Mouse (Mus musculus) naive thymus-derived CD4-positive, alpha-beta T cell, adult 2 months (primary cell): ENCODE measurements around the gene Chl1.

Source experiments
- DNase-seq: peaks from one replicate; pipeline ENCODE4 v3.0.0-alpha.2; 2011; ENCODE audit warnings: low read depth

Gene Chl1

GRCm38 (mm10) chr6:103510392-103511289 lies at the start of gene Chl1:
TSS of gene Chl1 (plus strand) at chr6:103510586.
- peak; percentile 41 for DNase-seq

DNA sequence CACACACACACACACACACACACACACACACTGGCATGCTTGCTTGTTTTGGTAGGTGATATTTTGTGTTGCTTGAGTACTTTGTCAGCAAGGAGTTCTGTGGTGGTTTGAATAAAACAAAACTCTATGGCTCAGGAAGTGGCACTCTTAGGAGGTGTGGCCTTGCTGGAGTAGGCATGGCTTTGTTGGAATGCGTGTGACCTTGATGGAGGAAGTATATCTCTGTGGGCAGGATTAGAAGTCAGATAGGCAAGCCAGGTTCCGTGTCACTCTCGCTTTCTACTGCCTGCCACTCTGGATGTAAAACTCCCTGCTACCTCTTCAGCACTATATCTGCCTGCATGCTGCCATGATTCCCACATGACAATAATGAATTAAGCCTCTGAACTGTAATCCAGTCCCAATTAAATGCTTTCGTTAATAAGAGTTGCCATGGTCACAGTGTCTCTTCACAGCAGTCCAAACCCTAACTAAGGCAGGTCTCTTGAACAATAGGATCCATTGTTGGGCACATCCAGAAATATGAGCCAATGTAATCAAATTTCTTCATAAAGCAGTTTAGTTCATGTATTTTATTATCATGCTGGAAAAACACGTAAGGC lies 44.8 kb upstream of the Chl1 start:
- peak; percentile 68 for DNase-seq

DNA sequence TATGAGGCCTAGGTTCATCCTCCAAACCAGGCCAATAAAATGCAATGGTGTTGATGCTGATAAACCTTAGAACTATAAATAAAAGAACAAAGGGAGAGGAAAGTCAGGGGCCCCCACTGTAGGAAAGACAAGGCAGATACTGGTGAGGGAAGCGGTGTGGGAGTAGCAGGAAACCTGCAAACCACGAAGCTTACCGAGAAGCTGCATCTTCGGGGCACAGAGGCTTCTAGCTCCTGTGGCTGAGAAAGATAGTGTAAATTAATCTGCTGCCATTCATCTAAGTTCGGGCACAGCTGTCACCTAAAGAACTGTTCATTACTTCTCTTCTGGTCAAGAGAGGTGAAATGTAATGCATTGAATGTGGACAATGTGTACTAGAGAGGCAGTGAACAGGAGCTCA lies 37.1 kb upstream of the Chl1 start:
- DNase-seq = peak; percentile 53

DNA sequence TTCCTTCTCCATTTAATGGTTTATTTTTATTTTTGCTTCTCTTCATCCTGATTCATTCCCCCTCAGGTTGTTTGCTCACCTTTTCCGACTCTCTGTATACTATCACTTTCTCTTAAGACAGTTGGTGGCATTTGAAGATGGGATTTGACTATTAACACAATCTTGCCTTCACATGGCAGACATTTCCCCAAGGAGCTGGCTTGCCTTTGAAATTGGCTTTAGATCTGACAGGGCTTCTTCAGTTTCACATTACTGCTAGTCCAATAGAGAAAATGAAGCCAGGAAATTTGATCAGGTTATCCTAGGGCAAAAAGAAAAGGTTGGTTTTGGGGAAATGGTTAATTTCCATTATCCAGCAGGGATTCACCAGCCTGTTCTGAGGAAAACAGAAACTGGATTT lies 23.2 kb upstream of the Chl1 start:
- DNase-seq = no peak

GRCm38 (mm10) chr6:103498404-103498803 lies 12.0 kb upstream of the Chl1 start:
- no peak for DNase-seq

- no peak for DNase-seq
These were observed 6.3 kb upstream of the Chl1 start for GRCm38 (mm10) chr6:103504065-103504464.

- DNase-seq = no peak
These were observed 2.4 kb upstream of the Chl1 start for GRCm38 (mm10) chr6:103507751-103508575.

DNA sequence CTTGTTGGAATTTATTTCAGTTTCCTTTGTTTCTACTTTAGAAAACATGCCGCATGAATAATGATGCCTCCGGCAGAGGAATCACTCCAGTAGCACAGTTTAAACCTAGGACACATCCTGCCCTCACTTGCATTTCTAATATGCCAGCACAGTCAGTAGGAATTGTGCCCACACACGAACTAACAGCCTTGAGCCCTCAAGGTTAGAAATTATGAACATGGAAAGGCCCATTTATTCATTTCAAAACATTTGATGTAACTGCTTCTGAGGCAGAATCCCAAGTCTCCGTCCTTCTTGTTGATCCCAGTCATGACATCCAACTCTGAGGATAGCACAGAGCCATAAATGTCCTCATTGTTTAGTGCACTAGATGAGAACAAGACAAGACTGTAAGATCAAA lies 790 bp upstream of the Chl1 start:
- no peak for DNase-seq

GRCm38 (mm10) chr6:103511290-103511971 lies 1.0 kb downstream of the Chl1 start:
- peak; percentile 30 for DNase-seq

DNA sequence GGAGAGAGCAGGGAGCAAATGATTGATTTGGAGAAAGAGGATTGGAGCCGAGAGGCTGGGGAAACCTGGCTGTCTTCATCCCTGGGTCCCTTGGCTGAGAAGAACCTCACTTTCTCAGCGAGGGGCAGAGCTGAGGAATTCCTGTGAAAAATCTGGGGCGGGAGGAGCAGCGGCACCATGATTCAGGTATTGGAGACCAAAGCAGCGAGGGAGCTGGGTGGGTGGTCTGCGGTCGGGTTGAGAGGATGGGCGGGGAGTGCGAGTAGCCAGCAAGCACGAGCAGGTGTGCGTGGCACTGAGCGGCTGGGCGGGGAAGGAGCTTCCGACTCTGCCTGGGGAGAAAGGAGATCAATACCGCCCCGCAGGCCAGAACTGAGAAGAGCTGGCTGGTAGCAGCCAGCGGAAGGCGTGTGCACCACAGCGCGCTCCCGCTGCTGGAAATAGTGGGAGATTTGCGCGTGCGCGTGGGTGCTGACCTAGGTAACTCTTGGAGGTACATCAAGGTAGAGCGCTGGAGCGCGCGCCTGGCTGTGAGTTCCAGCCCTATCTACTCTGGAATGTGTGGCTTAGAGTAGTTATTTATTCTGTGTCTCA lies 1.7 kb downstream of the Chl1 start:
- peak; percentile 78 for DNase-seq

DNA sequence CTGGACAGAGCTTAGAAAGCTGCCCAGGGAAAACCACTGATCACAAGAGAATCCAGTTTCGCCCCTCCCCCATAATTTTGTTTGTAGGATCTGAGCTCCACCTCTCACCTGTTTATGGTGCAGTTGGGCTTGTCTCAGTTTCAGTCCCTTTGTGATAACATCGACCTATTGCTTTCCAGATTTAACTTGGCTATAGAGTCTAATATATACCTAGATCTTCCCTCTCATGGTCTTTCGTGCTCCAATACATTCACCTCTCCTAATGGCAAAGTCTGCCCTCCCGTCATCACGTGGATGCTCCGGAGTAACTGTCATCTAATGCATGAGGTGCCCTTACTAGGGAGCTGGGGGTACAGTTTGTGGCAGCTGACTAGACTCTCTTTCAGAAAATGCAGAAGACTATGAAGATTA lies 2.5 kb downstream of the Chl1 start:
- DNase-seq = no peak

DNA sequence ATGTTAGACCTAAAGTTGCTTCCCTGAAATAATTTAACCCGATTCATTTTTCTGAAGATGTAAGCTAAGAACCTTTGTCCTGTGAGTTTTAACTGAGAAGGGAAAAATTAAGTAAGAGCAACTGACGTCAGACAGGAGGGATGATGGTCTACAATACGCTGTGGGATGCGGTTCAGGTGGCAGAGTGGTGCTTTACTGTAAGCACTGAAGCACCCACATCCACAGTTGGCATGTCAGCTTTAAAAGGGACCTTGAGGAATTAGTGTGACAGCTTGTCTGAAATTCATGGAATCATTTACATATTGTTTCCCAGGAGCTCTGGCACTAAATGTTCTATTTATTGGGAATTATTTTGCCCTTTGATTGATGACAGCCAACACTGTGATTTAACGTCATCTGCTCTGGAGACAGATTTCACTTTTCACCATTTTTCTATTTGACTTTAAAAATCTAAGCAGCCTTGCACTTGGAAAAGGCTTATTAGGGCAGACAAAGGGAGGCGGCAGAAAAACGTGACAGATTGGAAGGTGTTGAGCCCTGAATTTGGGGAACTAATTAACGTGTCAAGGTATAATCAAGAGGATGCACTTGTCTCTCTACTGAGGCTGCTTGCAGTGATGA lies 3.3 kb downstream of the Chl1 start:
- no peak for DNase-seq

DNA sequence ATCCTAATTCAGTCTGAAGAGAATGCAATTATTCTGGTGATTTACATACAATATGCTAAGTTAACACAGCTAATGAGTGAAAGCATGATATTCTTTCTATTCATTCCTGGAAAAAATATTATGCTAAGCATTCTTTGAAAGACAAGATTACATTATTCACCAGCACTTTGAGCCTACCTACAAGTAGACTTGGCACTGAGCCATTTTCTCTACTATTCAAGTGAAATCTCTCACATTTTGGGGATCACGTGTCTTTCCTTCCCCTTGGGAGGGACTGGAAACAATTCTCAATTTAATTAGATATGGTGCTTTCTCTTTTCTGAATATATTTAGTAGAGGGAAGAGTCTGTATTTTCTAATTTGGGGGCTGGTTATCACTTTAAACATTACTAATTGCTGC lies 4.0 kb downstream of the Chl1 start:
- no peak for DNase-seq

- DNase-seq = no peak
These were observed 4.4 kb downstream of the Chl1 start for GRCm38 (mm10) chr6:103514756-103515155.

DNA sequence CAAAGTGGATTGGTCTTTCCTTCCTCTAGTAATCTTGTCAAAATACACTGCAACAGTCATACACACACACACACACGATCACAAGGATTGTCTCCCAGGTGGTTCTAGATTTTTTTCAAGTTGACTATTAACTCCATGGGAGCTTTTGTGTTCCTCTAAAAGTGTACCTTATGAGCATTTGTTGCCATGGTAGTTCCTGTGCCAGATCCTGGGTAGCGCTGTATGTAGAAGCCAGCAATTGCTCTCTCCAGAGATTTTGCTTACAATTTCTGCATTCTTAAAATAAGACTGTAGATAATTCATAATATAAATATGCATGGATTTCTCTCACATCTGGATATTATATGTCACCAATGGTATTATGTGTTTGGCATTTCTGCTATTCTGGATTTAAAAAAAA lies 9.2 kb downstream of the Chl1 start:
- DNase-seq = no peak

DNA sequence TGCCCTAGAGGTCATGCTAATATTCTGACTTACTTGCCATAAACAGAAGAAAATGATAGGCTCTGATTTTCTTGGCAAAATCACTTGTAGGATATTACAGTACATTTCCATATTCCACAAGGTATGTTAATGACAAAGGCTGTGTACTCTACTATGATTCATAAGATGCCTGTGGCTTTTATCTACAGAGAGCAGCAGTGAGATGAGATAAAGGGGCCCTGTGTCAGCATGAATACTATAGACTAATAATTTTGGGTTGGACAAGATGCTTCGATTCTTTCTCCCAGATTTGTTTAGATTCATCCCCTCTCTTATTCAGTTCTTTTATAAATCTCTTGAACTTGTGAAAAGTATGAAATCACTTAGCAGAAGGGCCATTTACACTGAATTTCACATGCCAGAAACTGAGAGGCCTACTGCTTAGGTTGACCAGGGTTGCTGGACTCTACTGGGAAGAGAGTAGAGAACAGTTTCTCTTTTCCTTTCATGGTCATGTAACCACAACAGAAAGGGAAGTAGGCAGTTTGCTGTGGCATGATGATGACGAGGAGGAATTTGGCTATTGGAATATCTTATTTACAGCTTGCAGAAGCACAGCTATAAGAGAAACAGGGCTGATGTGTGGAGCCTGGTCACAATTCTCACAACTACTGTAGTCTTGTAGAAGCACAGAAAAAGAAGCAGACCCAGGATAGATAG lies 15.1 kb downstream of the Chl1 start:
- no peak for DNase-seq

DNA sequence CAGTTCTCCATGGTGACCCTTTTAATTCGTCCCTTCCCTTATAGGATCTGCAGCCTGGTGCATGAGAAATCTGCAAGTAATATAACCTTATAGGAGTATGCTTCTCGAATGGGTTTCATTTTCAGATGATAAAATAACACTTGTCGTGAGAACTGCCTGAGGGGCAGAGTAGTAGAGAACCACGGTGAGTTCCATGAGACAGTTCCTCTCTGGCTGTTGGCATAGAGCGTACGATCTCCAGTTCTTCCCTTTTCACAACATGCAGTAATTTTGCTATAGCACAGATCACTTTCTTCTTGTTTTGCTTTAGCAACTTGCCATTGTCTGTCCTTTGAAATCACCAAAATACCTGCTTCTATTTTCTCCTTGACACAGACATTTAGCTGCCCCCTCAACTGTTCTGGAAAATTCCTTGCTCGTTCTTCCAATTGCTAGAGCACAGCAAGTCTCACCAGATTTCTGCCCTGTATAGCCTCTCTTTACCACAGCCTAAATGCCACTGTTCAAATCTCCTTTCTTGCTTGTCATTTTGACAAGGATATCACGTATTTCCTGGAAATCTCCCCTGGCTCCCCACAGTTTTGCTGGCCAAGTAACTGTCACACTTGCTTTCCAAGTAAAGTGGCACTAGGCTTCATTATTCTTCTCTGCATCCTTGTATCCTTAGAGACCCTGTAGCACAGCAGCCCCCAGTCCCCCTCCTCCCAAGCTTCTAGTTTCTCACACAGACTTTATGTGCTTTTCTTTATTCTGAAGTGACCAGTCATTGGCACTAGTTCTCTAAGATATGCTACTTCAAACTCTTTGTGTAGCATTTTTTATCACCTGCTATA lies 16.8 kb downstream of the Chl1 start:
- DNase-seq = no peak

GRCm38 (mm10) chr6:103533048-103533447 lies 22.7 kb downstream of the Chl1 start:
- no peak for DNase-seq

DNA sequence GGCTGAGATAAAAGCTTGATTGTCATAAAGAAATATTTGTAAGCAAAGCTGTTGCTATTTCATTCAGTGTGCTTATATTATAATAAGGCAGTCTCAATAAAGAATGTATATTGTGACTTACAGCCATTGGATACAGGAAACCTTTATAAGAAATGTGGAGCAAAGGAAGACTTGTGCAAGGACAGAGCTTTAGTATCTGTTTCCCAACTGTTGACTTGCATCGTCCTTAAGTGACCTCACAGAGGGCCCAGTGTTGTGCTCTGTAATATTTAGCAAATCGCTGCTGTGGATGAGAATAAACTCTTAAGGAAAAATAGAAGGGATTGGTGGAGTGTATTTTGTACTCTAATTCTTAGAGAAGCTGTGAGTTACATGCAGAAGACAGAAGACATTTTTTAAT lies 23.6 kb downstream of the Chl1 start:
- DNase-seq = no peak

GRCm38 (mm10) chr6:103542576-103542975 lies 32.2 kb downstream of the Chl1 start:
- DNase-seq = no peak
